Mouse (Mus musculus) embryonic facial prominence, embryonic 15.5 days (tissue): Measurements from ENCODE around the gene Gm20662. TPM values are rescaled to one million over a fixed set of nuclear protein-coding genes. Genes with fewer than 3 reads are reported as not detected.

Source experiments
- ATAC-seq: fragments of 200-750 bp; cut with Nextera tagmentation; 2 replicates; pipeline ENCODE4 v1.8.0; 2017; ENCODE audit warnings: low read depth, moderate TSS enrichment; ENCODE audit not compliant: insufficient number of reproducible peaks, low FRiP score, low TSS enrichment
- H3K27ac ChIP-seq: fragments of 300-500 bp; sonication (generic); replicated peaks from 2 replicates; pipeline ENCODE4 v1.5.1; 2015; ENCODE audit warnings: mild to moderate bottlenecking, inconsistent platforms
- H3K27me3 ChIP-seq: fragments of 300-500 bp; sonication (generic); 2 replicates; pipeline ENCODE4 v1.6.1; 2015; ENCODE audit warnings: inconsistent platforms
- H3K36me3 ChIP-seq: fragments of 300-500 bp; sonication (generic); 2 replicates; pipeline ENCODE4 v1.6.1; 2015; ENCODE audit warnings: mild to moderate bottlenecking, inconsistent platforms
- H3K4me1 ChIP-seq: fragments of 300-500 bp; sonication (generic); 2 replicates; pipeline ENCODE4 v1.6.1; 2015; ENCODE audit warnings: inconsistent platforms
- H3K4me2 ChIP-seq: fragments of 300-500 bp; sonication (generic); replicated peaks from 2 replicates; pipeline ENCODE4 v1.6.1; 2015; ENCODE audit warnings: mild to moderate bottlenecking, inconsistent platforms
- H3K4me3 ChIP-seq: fragments of 300-500 bp; sonication (generic); replicated peaks from 2 replicates; pipeline ENCODE4 v1.5.1; 2015; ENCODE audit warnings: mild to moderate bottlenecking, inconsistent platforms
- H3K9ac ChIP-seq: fragments of 300-500 bp; sonication (generic); 2 replicates; pipeline ENCODE4 v1.6.1; 2015; ENCODE audit warnings: inconsistent platforms
- H3K9me3 ChIP-seq: fragments of 300-500 bp; sonication (generic); replicated peaks from 2 replicates; pipeline ENCODE4 v1.6.1; 2016; ENCODE audit warnings: inconsistent platforms
- WGBS: fragments of 180-500 bp; shearing (Covaris S2); methylation state at CpG from one replicate; pipeline ENCODE4 v1.1.7; 2015; 5-methylcytosine and 5-hydroxymethylcytosine counted together
- polyA plus RNA-seq: library from polyadenylated mRNA; unstranded; fragments of >200 nt; fragmentation: Nextera tagmentation; extraction: Ambion mirVana; gene quantifications from 2 replicates; pipeline ENCODE4 v1.2.1, GENCODE M21; 2015

Gm20662 gene
- polyA plus RNA-seq, 1 experiment from 2014 or later, result 0.52 TPM

DNA sequence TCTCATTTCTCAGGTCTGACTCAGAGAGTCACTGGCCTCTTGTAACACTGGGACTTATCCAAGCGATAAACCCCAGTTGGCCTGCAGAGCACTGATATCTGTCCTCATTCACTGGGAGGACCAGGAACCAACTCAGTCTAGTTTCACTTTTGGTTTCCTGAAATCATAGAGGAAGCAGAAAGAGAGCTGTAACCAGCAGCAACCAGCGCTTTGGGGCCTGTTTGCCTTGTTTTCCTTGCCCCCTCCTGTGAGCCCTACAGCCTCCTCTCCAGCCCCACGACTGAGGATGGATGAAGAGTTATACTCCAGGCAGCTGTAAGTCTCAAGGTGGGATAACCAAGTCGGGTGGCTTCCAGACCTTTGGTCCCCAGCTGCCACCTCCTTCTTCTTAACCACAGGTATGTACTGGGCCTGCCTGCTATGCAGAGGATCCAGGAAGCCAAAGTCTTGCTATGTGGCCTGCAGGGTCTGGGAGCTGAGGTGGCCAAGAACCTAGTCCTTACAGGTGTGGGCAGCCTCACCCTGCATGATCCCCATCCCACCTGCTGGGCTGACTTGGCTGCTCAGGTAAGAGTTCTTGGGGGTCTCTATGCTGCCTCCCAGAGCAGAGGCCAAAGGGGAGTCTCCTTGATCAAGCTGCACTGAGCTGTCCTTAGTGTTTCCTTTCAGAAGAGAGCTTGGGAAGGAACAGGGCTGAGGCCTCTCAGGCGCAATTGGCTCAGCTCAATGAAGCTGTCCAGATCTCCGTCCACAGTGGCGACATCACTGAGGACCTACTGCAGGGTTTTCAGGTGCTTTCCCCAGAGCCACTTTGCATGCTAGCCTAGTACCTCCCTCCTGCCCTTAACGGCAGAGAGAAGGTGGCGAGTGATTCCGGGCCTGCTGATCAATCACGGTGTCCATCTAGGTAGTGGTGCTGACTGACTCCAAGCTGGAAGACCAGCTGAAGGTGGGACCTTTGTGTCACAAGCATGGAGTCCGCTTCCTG is 20.5 kb upstream of the Gm20662 start, which contains the start of gene Uba7:
Uba7 (plus strand) TSS at position 107 of the 988 bp plus-strand sequence.
- Histone ChIP-seq H3K36me3 (peaks cover 10% of the 10 kb centered on the region; the same call in 1 of the 2 replicates), H3K4me1 (peaks cover 16% of the 10 kb centered on the region), H3K4me2 (no peak within 1 kb of the TSS), H3K9ac (no peak within 1 kb of the TSS), H3K4me3 (no peak within 1 kb of the TSS), H3K9me3 (no peaks in the 10 kb centered on the region), H3K27me3 (no peaks in the 10 kb centered on the region), H3K27ac (peak within 1 kb of the TSS; percentile 35)
- no peak for ATAC-seq
- WGBS, result 71% methylated on average over 12 of the region's 12 CpGs

- no peak overlapping the region for H3K27ac ChIP-seq
- no peaks in the 10 kb centered on the region for H3K27me3 ChIP-seq
- no peaks in the 10 kb centered on the region for H3K36me3 ChIP-seq
- no peak overlapping the region for H3K4me2 ChIP-seq
- peaks cover 47% of the 10 kb centered on the region for H3K4me1 ChIP-seq
- H3K9me3 ChIP-seq, result no peaks in the 10 kb centered on the region
- no peak overlapping the region for H3K9ac ChIP-seq
- 89% methylated on average over 12 of the region's 12 CpGs for WGBS
- no peak for ATAC-seq
- no peak overlapping the region for H3K4me3 ChIP-seq
Observed at GRCm38 (mm10) chr9:107978815-107979214, 17.3 kb upstream of the Gm20662 start.

DNA sequence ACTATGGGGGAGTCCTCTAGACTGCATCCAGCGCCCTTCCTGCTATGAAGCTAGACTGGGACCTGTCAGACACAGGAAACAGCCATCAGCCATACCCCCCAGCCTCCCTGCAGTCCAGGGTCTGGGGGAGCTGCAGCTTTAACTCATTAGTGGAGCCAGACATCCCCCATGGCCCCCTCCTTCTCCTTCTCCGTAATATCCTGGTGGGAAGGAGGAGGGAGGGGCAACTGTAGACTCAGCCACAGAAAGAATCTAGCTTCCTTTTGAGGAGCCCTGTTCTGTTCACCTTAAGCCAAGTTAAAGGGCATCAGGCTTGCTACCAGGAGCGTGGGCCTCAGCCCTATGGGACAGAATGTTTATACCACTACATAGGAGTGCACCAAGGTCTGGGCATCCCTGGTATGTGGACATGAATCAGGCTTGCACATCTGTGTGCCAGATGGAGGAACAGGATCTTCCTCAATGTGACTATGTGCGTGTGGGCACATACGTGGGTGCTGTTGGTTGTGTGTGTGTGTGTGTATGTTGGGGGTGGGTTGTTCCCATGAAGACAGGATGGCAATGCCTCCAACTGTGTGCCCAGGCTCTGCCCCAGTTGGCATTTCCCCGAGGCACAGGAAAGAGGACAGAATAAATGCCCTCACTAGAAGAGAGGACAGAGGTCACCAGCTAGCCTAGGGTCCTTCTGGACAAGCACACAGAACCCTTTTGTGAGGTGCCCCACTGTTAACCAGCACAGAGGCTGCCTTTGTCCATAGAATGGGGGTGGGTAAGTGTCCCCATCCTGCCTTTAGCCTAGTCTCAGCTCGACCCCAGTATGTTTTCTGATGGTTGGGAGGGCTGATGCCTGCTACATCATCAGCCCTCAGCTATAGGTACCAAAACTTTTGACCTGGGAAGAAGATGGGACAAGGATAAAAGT is 14.2 kb upstream of the Gm20662 start:
- H3K27me3 ChIP-seq, result no peaks in the 10 kb centered on the region
- no peaks in the 10 kb centered on the region for H3K9me3 ChIP-seq
- H3K36me3 ChIP-seq, result no peaks in the 10 kb centered on the region
- 20% methylated on average over 7 of the region's 7 CpGs for WGBS
- H3K27ac ChIP-seq, result peak overlapping the region; percentile 98
- H3K4me3 ChIP-seq, result peak overlapping the region; percentile 84
- peak overlapping the region; percentile 1; the same call in 1 of the 2 replicates for H3K9ac ChIP-seq
- H3K4me2 ChIP-seq, result peak overlapping the region; percentile 80
- ATAC-seq, result peak; percentile 62
- H3K4me1 ChIP-seq, result peaks cover 59% of the 10 kb centered on the region

DNA sequence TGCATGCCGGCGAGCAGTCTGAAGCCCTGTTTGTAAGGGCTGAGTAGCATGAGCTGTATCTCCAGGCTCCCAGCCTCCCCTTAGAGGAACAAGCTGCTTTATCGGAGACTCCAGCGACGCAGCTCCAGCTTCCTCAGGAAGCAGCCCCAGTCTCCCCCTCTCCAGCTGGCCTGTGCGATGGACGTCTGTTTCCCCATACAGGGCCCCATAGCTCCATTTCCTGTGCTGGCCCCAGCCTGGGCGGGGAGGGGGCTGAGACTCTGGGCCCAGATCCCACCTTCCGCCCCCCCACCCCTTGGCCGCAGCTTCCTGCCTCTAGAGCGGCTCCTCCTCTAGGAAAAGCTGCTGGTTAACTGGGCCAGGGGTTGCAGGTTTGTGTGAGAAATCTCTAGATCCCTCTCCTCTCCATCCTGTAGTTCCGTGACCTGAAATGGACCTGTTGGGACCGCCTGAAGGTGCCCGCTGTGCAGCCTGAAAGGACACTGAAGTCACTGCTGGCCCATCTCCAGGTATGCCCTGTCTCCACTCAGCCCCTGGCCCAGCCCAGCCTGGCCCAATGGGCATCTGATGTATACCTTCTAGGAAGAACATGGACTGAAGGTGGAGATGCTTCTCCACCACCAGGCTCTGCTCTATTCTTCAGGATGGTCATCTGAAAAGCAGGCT is 13.3 kb upstream of the Gm20662 start, which contains the start of gene Gm20661:
Gm20661 (plus strand) TSS at position 378 of the 666 bp plus-strand sequence.
- Histone ChIP-seq H3K27ac (peak within 1 kb of the TSS; percentile 98), H3K9ac (peak within 1 kb of the TSS; percentile 61), H3K36me3 (no peaks in the 10 kb centered on the region), H3K9me3 (no peaks in the 10 kb centered on the region), H3K4me2 (peak within 1 kb of the TSS; percentile 80), H3K27me3 (no peaks in the 10 kb centered on the region), H3K4me3 (peak within 1 kb of the TSS; percentile 84), H3K4me1 (peaks cover 60% of the 10 kb centered on the region)
- peak; percentile 78 for ATAC-seq
- 22% methylated on average over 14 of the region's 14 CpGs for WGBS

- ATAC-seq, result peak; percentile 74
- WGBS, result 9% methylated on average over 4 of the region's 4 CpGs
- H3K9me3 ChIP-seq, result no peaks in the 10 kb centered on the region
- H3K4me3 ChIP-seq, result peak overlapping the region; percentile 84
- H3K27me3 ChIP-seq, result no peaks in the 10 kb centered on the region
- peaks cover 63% of the 10 kb centered on the region for H3K4me1 ChIP-seq
- no peaks in the 10 kb centered on the region for H3K36me3 ChIP-seq
- H3K27ac ChIP-seq, result peak overlapping the region; percentile 98
- peak overlapping the region; percentile 61 for H3K9ac ChIP-seq
- peak overlapping the region; percentile 80 for H3K4me2 ChIP-seq
Observed at GRCm38 (mm10) chr9:107983421-107983890, 12.7 kb upstream of the Gm20662 start.

DNA sequence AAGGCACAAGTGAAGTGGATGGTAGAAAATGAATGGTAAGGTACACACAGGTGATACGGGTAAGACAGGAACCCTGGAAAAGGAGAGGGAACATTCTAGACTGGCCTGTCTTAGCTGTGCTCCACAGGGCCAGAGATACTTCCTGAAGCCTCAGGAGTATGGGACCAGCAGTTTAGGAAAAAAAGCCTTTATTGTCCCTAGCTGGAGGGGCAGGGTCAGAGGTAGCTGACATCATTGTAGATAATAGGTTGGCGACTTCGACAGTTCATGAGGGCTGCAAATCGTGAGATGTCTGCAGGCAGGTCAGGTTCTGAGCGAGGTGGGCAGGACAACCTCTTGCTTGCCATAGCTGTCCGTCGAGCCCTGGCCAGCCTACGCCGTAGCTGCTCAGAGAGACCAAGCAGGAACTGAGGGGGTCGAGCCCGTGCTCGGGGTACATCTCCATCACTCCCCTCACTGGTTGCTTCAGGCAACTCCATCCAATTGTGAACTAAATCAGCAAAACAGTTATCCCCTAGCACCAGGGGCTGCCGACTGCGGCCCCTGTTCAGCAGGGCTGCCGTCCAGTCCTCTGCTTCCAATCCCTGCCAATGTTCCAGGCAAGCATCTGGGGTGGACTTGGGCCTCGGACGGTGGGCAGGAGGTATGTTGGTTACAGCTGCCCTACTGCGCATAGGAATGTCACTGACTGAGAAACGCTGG is 11.9 kb upstream of the Gm20662 start:
- peak overlapping the region; percentile 84 for H3K4me3 ChIP-seq
- no peaks in the 10 kb centered on the region for H3K27me3 ChIP-seq
- H3K4me1 ChIP-seq, result peaks cover 63% of the 10 kb centered on the region
- ATAC-seq, result no peak
- H3K9ac ChIP-seq, result peak overlapping the region; percentile 61
- WGBS, result 23% methylated on average over 19 of the region's 19 CpGs
- no peaks in the 10 kb centered on the region for H3K36me3 ChIP-seq
- no peaks in the 10 kb centered on the region for H3K9me3 ChIP-seq
- H3K4me2 ChIP-seq, result peak overlapping the region; percentile 80
- H3K27ac ChIP-seq, result peak overlapping the region; percentile 98

- H3K27ac ChIP-seq, result peak overlapping the region; percentile 98
- whole genome bisulfite sequencing, result 18% methylated on average over 9 of the region's 9 CpGs
- peak overlapping the region; percentile 84 for H3K4me3 ChIP-seq
- H3K9me3 ChIP-seq, result no peaks in the 10 kb centered on the region
- peak overlapping the region; percentile 80 for H3K4me2 ChIP-seq
- ATAC-seq, result no peak
- H3K4me1 ChIP-seq, result peaks cover 63% of the 10 kb centered on the region
- H3K27me3 ChIP-seq, result no peaks in the 10 kb centered on the region
- peak overlapping the region; percentile 61 for H3K9ac ChIP-seq
- H3K36me3 ChIP-seq, result no peaks in the 10 kb centered on the region
Observed at GRCm38 (mm10) chr9:107984754-107985055, 11.4 kb upstream of the Gm20662 start.

- no peaks in the 10 kb centered on the region for H3K36me3 ChIP-seq
- peaks cover 57% of the 10 kb centered on the region for H3K4me1 ChIP-seq
- WGBS, result under 1% methylated on average over 58 of the region's 58 CpGs
- no peaks in the 10 kb centered on the region for H3K9me3 ChIP-seq
- peak within 1 kb of the TSS; percentile 61 for H3K9ac ChIP-seq
- H3K4me2 ChIP-seq, result peak within 1 kb of the TSS; percentile 80
- H3K27ac ChIP-seq, result peak within 1 kb of the TSS; percentile 98
- H3K27me3 ChIP-seq, result no peaks in the 10 kb centered on the region
- ATAC-seq, result peak; percentile 71
- H3K4me3 ChIP-seq, result peak within 1 kb of the TSS; percentile 84
Observed at GRCm38 (mm10) chr9:107985131-107986119, 10.7 kb upstream of the Gm20662 start, which contains the start of gene Inka1. Gene Inka1, minus strand, starts transcription at chr9:107985879.

- Histone ChIP-seq H3K4me3 (peak overlapping the region; percentile 84), H3K4me1 (peaks cover 47% of the 10 kb centered on the region), H3K27me3 (no peaks in the 10 kb centered on the region), H3K9me3 (no peaks in the 10 kb centered on the region), H3K27ac (peak overlapping the region; percentile 98; the same call in 1 of the 2 replicates), H3K4me2 (peak overlapping the region; percentile 80), H3K9ac (no peak overlapping the region), H3K36me3 (no peaks in the 10 kb centered on the region)
- WGBS, result 6% methylated on average over 18 of the region's 18 CpGs
- no peak for ATAC-seq
Observed at GRCm38 (mm10) chr9:107986376-107986775, 9.8 kb upstream of the Gm20662 start.
